Mouse (Mus musculus) forebrain, embryonic 10.5 days (tissue): ENCODE results near the gene Pepd. TPM values are rescaled to one million over a fixed set of nuclear protein-coding genes. Genes with fewer than 3 reads are reported as not detected.

ENCODE experiments used
- DNase-seq: peaks from one replicate; pipeline ENCODE4 v3.0.0-alpha.2; 2017; ENCODE audit warnings: low spot score; ENCODE audit errors: extremely low spot score
- H3K27ac ChIP-seq: fragments of 300-500 bp; sonication (generic); 2 replicates; pipeline ENCODE4 v1.5.1; 2016; ENCODE audit warnings: mild to moderate bottlenecking
- H3K27me3 ChIP-seq: fragments of 300-500 bp; sonication (generic); 2 replicates; pipeline ENCODE4 v1.6.1; 2016; ENCODE audit warnings: mild to moderate bottlenecking; ENCODE audit not compliant: poor library complexity, severe bottlenecking
- H3K36me3 ChIP-seq: fragments of 300-500 bp; sonication (generic); replicated peaks from 2 replicates; pipeline ENCODE4 v1.6.1; 2016; ENCODE audit warnings: mild to moderate bottlenecking, moderate library complexity
- H3K4me1 ChIP-seq: fragments of 300-500 bp; sonication (generic); 2 replicates; pipeline ENCODE4 v1.6.1; 2016
- H3K4me3 ChIP-seq: fragments of 300-500 bp; sonication (generic); 2 replicates; pipeline ENCODE4 v1.5.1; 2016; ENCODE audit warnings: mild to moderate bottlenecking, moderate library complexity
- H3K9me3 ChIP-seq: fragments of 300-500 bp; sonication (generic); 2 replicates; pipeline ENCODE4 v1.6.1; 2016; ENCODE audit warnings: mild to moderate bottlenecking, moderate library complexity
- WGBS: fragments of 180-500 bp; shearing (Covaris S2); methylation state at CpG from one replicate; pipeline ENCODE4 v1.1.7; 2016; 5-methylcytosine and 5-hydroxymethylcytosine counted together
- polyA plus RNA-seq: library from polyadenylated mRNA; unstranded; fragments of >200 nt; fragmentation: Nextera tagmentation; extraction: Ambion mirVana; gene quantifications from 2 replicates; pipeline ENCODE4 v1.2.1, GENCODE M21; 2016

Gene Pepd
- 74.0 and 78.5 TPM in 2 replicates for polyA plus RNA-seq

DNA sequence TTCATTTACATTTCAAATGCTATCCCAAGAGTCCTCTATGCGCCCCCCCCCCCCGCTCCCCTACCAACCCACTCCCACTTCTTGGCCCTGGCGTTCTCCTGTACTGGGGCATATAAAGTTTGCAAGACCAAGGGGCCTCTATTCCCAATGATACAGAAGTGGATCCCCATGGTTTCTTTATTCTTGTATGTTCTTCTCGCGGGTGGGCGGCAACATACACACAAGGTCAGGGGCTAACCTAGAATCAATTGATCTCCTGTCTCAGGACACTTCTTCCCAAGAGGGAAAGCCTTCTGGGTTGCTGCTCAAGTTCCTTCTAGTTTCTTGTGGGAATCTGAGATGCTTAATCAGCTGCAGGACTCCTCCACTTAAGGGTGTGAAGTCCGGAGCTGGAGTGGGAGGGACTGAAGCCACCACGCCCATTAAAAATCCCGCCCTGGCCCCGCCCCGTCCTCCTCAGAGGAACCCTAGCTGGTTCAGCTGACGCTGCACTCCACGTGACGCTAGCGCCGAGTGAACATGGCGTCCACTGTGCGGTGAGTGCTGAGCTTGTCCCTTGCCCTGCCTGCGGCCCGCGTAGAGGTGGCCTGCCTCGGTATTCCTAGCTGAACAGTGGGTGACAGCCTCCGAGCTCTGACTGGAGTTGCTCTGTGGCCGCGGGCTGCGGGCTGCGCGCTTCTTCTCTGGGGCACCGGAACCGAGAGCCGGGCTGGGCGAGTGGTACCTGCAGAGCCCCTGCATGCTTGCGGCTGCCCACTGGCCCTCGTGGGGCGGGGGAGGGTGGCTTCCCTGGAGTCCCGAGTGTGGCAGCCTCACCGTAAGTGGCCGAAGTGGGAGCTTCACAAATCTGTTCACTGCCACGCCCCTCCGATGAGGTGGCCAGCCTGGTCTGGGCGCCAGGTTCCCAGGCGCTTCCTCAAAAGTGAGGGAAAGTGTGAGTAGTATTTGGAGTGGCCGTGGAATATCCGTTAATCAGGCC lies at the start of gene Pepd:
TSS of gene Pepd (plus strand) at position 461 of the 979 bp plus-strand sequence.
- Histone ChIP-seq H3K4me3 (peak within 1 kb of the TSS; percentile 86), H3K36me3 (no peaks in the 10 kb centered on the region), H3K9me3 (no peaks in the 10 kb centered on the region), H3K27me3 (peaks cover 15% of the 10 kb centered on the region), H3K4me1 (peaks cover 31% of the 10 kb centered on the region), H3K27ac (peak within 1 kb of the TSS; percentile 85)
- DNase-seq: peak; percentile 95
- WGBS: 7% methylated on average over 44 of the region's 44 CpGs

DNA sequence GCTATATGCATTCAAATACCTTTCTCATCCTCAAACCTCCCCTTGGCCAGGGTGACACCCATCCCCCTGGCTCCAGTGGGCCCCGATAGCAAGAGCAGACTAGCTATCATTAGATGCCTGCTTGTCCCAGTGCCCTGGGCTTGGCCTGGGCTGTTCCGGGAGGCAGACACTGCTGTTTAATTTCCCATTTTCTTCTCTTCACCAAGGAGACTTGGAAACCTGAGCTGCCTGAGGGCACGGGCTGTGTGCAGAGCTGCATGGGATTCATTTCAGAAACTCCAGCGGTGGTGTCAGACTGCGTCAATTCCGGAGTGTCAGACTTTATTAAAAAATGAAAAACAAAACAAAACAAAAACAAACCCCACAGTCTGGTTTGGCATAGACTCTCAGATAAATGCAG lies 44.9 kb upstream of the Pepd start:
- Histone ChIP-seq H3K27ac (no peak overlapping the region), H3K4me3 (no peak overlapping the region), H3K9me3 (no peaks in the 10 kb centered on the region), H3K4me1 (peaks cover 11% of the 10 kb centered on the region; the same call in 1 of the 2 replicates), H3K27me3 (no peaks in the 10 kb centered on the region), H3K36me3 (no peaks in the 10 kb centered on the region)
- no peak for DNase-seq
- 68% methylated on average over 6 of the region's 6 CpGs for WGBS

DNA sequence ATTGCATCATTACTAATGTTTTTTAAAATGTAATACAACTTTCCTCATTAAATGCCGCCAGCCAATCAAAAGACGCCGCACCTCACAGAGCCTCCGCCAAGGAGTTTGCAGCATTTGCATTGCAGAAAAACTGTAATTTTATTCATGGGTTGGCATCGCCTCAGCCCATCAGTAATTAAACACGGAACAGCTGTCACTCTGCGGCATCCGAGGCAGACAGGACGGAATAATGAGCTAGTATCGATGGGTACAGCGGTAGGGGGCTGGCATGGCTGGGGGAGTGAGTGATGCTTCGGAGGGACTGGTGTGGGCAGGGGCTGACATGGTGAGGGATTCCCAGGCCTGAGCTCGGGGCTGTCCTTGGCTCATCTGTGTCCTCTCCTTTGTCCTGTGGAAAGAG lies 42.5 kb upstream of the Pepd start:
- Histone ChIP-seq H3K36me3 (no peaks in the 10 kb centered on the region), H3K4me3 (no peak overlapping the region), H3K27ac (0 out of 2 replicates have a peak overlapping the region, but pooled peaks have one; percentile 30), H3K9me3 (no peaks in the 10 kb centered on the region), H3K27me3 (no peaks in the 10 kb centered on the region), H3K4me1 (peaks cover 11% of the 10 kb centered on the region; the same call in 1 of the 2 replicates)
- DNase-seq: no peak
- 85% methylated on average over 13 of the region's 13 CpGs for WGBS

DNA sequence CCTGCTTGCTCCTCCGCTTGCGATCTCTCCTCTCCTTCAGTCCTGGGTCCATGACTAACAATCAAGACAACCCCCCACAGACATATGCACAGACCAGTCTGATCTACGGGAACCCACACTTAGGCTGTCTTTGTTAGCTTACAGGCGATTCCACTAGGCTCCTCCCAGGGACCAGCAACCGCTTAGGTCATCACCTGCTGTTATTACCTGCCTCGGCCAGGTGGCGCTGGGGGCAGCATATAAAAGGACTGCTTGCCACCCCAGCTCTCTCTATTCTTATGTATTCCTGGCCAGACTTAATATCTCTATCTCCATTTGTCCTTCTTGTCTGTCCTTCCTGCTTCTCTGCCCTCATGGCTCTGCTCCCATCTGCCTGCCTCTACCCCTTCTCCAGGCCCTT lies 35.4 kb upstream of the Pepd start:
- Histone ChIP-seq H3K4me3 (no peak overlapping the region), H3K27ac (no peak overlapping the region), H3K9me3 (no peaks in the 10 kb centered on the region), H3K4me1 (no peaks in the 10 kb centered on the region), H3K36me3 (no peaks in the 10 kb centered on the region), H3K27me3 (no peaks in the 10 kb centered on the region)
- DNase-seq: no peak
- 64% methylated on average over 7 of the region's 7 CpGs for WGBS

DNA sequence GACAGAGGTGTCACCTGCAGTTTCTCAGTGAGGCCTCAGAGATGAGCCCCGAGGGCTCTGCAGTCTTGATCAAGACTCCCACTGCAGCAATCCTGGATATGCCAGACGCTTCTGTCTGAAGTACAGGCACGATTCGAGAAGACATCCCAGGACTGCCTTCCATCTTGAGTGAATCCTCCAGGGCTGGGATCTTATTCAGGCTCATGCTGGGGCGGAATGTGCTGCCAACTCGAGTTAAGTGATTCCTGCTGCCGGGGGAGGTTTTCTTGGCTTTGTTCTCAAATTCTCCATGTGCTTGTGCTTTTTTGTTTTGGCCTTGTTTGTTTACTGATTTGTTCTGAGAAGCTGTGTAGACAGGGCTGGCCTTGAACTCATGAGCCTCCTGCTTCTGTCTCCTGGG lies 34.4 kb upstream of the Pepd start:
- Histone ChIP-seq H3K9me3 (no peaks in the 10 kb centered on the region), H3K4me3 (no peak overlapping the region), H3K27ac (no peak overlapping the region), H3K4me1 (no peaks in the 10 kb centered on the region), H3K27me3 (no peaks in the 10 kb centered on the region), H3K36me3 (no peaks in the 10 kb centered on the region)
- DNase-seq: no peak
- WGBS: 69% methylated on average over 7 of the region's 7 CpGs

DNA sequence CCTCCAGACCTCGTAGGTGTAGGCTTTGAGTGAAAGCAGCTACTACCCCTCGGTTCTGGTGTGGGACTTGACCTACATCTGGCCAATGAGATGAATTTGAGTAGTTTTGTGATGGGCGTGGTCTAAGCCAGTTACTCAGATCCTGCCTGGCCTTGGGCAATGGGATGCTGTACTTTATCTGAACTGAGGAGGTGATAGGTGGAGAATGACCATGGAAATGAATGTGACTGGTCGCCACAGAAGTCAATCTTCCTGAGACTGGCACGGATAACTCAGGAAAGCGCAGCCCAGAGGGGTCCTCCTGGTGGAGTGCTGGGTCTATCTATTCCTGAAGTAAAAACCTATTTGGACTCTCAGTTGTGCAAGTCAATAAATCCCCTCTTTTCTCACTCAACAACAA lies 23.7 kb upstream of the Pepd start:
- H3K27ac ChIP-seq: no peak overlapping the region
- no peaks in the 10 kb centered on the region for H3K36me3 ChIP-seq
- 0 out of 2 replicates have a peak, but pooled peaks cover 6% of the 10 kb centered on the region for H3K9me3 ChIP-seq
- 80% methylated on average over 6 of the region's 6 CpGs for WGBS
- DNase-seq: no peak
- no peaks in the 10 kb centered on the region for H3K27me3 ChIP-seq
- no peak overlapping the region for H3K4me3 ChIP-seq
- peaks cover 4% of the 10 kb centered on the region for H3K4me1 ChIP-seq

DNA sequence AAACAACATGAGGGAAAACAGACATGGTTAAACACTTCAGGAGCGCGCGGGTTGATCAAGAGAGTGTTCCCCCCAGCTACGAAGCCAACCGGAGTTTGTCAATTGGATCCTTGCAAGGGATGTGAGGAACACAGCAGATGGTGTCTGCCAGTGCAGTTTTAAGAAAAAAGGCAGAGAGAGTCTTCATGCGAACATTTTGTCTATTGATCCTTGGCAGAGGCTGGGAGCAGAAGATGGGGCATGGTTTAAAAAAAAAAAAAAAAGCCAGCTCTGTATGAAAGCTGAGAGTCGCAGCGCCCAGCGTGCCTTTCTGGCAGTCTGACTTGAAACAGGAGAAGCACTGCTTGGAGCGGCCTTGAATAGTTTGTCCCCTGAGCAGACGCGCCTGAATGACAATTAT lies 23.3 kb upstream of the Pepd start:
- no peaks in the 10 kb centered on the region for H3K27me3 ChIP-seq
- H3K36me3 ChIP-seq: no peaks in the 10 kb centered on the region
- H3K9me3 ChIP-seq: 0 out of 2 replicates have a peak, but pooled peaks cover 6% of the 10 kb centered on the region
- DNase-seq: no peak
- no peak overlapping the region for H3K27ac ChIP-seq
- peaks cover 4% of the 10 kb centered on the region for H3K4me1 ChIP-seq
- 68% methylated on average over 12 of the region's 12 CpGs for WGBS
- H3K4me3 ChIP-seq: no peak overlapping the region

DNA sequence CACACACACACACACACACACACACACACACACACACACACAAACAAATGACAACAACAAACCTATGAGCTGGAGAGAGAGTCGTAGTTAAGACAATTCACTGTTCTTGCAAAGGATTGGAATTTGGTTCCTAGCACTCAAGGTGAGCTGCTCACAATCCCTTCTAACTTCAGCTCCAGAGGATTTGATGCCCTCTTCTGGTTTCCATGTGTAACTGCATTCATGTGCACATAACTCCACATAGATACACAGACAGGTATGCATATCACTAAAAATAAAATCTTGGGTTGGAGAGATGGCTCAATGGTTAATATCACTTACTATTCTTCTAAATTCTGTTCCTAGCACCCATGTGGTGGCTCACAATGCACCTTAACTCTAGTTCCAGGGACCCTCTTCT lies 19.3 kb upstream of the Pepd start:
- 0 out of 2 replicates have a peak, but pooled peaks cover 6% of the 10 kb centered on the region for H3K9me3 ChIP-seq
- no peak overlapping the region for H3K4me3 ChIP-seq
- no peaks in the 10 kb centered on the region for H3K36me3 ChIP-seq
- H3K27ac ChIP-seq: no peak overlapping the region
- DNase-seq: no peak
- peaks cover 21% of the 10 kb centered on the region for H3K4me1 ChIP-seq
- no peaks in the 10 kb centered on the region for H3K27me3 ChIP-seq
- 97% methylated on average over 1 of the region's 1 CpGs for WGBS

DNA sequence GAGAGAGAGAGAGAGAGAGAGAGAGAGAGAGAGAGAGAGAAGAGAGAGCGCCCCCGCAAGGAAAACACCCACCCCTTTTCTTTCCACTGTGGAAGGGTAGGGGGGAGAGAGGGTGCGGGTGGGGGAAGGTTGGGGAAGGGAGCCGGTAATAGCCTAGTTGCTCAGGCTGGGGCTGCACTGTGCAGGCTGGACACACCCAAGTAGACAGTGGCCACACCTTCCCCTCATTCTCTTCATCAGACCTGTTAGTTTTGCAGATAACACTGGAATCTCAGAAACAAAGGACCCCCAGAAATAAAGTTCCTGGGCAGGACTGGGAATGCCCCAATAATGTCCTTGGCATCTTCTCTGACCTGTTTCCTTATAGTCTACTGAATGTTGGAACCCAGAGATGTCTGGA lies 15.7 kb upstream of the Pepd start:
- H3K9me3 ChIP-seq: 0 out of 2 replicates have a peak, but pooled peaks cover 6% of the 10 kb centered on the region
- H3K27me3 ChIP-seq: no peaks in the 10 kb centered on the region
- 0 out of 2 replicates have a peak overlapping the region, but pooled peaks have one; percentile 21 for H3K27ac ChIP-seq
- no peak for DNase-seq
- 91% methylated on average over 4 of the region's 4 CpGs for WGBS
- H3K36me3 ChIP-seq: no peaks in the 10 kb centered on the region
- H3K4me1 ChIP-seq: peaks cover 23% of the 10 kb centered on the region
- H3K4me3 ChIP-seq: no peak overlapping the region

DNA sequence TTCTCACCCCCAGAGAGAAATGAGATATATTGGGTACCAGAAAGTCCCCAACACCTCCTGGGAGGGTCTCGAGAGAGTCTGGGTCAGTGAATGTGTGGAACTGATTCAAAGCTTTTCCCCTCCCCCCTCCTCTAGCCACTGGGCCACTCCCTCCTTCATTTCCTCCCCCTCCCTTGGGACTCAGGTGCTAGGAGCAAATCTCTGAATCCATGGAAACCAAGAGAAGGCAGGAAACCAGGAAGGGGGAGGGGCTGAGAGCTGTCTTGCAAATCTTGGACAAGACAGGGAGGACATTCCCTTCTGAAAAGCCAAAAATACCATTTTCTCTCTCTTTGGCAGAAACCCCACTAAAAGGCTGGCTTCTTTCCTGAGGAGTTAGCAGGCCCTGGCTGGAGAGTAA lies 15.1 kb upstream of the Pepd start:
- Histone ChIP-seq H3K27me3 (no peaks in the 10 kb centered on the region), H3K4me3 (no peak overlapping the region), H3K36me3 (no peaks in the 10 kb centered on the region), H3K27ac (0 out of 2 replicates have a peak overlapping the region, but pooled peaks have one; percentile 21), H3K9me3 (0 out of 2 replicates have a peak, but pooled peaks cover 6% of the 10 kb centered on the region), H3K4me1 (peaks cover 21% of the 10 kb centered on the region)
- no peak for DNase-seq
- WGBS: 18% methylated on average over 1 of the region's 1 CpGs

DNA sequence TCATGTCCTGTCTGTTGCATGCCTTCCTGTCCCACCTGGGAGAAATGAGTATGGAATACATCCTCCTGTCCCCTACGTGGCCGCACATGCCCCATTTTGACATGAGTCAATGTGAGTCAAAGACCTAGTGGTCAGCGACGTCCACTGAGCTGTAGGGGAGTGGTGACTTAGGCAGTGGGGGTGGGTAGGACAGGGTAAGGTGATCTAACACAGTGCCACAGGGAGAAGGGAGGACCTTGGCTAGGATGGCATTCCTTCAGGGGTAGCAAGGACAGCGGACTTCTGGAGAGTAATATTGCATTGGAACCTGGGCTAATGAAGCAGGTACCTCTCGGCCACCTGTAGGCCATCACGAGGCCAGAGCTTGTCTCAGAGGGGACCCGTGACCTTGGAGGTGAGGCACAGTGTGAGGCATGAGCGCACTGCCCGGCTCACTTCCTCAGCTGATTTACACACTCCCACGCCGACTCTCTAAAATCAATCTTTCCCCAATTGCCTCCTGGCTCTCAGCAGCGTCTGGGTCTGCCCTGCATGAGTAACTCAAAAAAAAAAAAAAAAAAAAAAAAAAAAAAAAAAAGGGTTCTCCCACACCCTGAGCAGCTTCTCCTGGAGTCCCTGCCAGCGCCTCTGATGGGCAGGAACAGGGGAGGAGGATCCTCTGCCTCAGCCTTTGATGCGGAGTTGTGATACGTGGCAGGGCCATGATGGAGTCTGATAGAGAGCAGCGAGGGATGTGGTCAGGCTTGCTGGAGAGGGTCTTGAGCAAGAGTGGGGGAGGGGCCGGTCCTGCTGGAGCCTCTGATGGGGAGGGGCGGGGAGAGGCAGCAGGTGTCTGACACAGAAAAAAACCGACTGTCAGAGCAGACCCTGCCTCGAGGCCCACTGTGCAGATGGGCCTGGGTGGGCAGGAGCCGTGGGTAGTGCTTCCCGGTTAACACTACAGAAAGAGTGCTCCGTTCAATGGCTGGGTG lies 1.8 kb upstream of the Pepd start:
- no peak overlapping the region for H3K27ac ChIP-seq
- H3K36me3 ChIP-seq: no peaks in the 10 kb centered on the region
- 41% methylated on average over 24 of the region's 24 CpGs for WGBS
- DNase-seq: peak; percentile 29
- H3K4me3 ChIP-seq: no peak overlapping the region
- H3K9me3 ChIP-seq: no peaks in the 10 kb centered on the region
- H3K4me1 ChIP-seq: peaks cover 31% of the 10 kb centered on the region
- H3K27me3 ChIP-seq: peaks cover 15% of the 10 kb centered on the region

DNA sequence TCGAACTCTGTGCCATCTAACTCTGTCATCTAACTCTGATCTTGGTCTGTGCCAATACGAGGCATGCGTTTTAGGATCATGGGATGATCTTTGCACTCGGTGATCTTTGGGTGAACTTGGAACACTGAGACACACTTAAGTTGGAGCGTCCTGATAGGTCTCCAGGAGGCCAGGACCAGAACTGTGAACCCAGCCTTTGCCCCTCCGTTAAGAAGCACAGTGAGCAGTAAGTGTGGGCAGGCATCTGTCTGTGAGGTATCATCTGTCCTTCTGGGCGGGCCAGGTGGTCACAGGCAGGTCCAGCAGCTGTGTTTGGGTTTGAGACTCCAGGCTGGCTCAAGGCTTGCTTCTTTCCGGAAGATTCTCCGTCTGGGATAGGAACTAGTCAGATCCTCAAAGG lies 1.8 kb downstream of the Pepd start:
- H3K36me3 ChIP-seq: no peaks in the 10 kb centered on the region
- H3K27ac ChIP-seq: no peak overlapping the region
- H3K4me3 ChIP-seq: no peak overlapping the region
- WGBS: 92% methylated on average over 9 of the region's 9 CpGs
- peaks cover 31% of the 10 kb centered on the region for H3K4me1 ChIP-seq
- H3K27me3 ChIP-seq: peaks cover 15% of the 10 kb centered on the region
- no peaks in the 10 kb centered on the region for H3K9me3 ChIP-seq
- DNase-seq: no peak
